Mouse (Mus musculus) spleen, adult 2 months (tissue): ENCODE measurements around the gene Slc41a1.

ENCODE experiments used
- CTCF ChIP-seq: fragments of 200-500 bp; IDR thresholded peaks from 2 replicates; pipeline ENCODE4 v1.5.1; 2011; ENCODE audit warnings: mild to moderate bottlenecking, inconsistent platforms; ENCODE audit not compliant: insufficient read depth, insufficient read length, insufficient replicate concordance; ENCODE audit errors: extremely low read depth
- POLR2A ChIP-seq: fragments of 200-500 bp; IDR thresholded peaks from 2 replicates; pipeline ENCODE4 v1.6.1; 2011; ENCODE audit warnings: low read depth, low read length, inconsistent platforms

DNA sequence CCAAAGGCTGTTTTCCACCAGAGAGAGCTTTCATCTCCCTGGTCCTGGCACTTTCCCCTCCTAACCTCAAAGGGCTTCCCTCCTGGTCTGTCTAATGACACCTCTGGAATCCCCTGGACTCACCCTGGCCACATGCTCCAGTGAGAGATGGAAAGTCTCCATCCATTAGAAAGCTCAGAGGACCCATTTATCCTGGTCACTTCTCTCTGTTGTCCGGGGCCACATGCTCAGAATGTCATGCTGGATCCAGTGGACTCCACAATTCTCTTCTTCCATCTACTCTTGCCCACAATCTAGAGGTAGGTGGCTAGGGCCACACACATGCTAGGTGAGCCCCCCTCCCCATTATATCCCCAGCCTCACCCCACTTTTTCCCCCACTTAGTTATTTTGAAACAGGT lies 18.3 kb upstream of the Slc41a1 start:
- TF ChIP-seq POLR2A (no peak), CTCF (no peak)
